Mouse (Mus musculus): ENCODE results near the gene Pgf.

DNA sequence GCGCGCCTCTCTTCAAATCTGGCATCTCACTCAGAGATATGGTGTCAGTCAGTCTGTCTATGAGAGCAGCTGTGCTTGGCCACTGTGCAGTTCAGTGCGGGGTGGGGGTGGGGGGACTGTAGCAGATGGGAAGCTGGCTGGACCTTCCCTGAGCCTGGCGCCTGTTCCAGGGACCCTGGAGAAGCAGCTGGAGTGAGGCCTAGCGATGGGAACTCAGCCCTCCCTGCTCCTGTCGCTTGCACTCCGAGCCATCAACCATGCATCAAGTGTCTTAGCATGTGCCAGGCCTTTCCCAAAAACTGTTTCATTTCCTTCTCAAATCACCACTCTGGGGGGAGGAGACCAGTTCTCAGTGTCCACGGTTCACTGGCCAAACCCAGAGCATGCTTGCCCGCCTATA lies 32.0 kb downstream of the Pgf start:
- TF ChIP-seq GABPA (IDR thresholded peaks at IDR 0.05; ENCODE audit: low read depth, low read length) (no peak), CHD2 (IDR thresholded peaks at IDR 0.05; ENCODE audit: low read length) (no peak), CTCF (IDR thresholded peaks at IDR 0.05 in 2 of 3, conservative IDR thresholded peaks at IDR 0.05 in 1 of 3; ENCODE audit: control insufficient read depth in 1 of 3, insufficient read depth in 1 of 3, low read depth in 2 of 3, low read length in 3 of 3, poor library complexity in 1 of 3, severe bottlenecking in 1 of 3) (no peak), NELFE (IDR thresholded peaks at IDR 0.05; ENCODE audit: low read depth, low read length) (no peak), JUND (IDR thresholded peaks at IDR 0.05; ENCODE audit: low read depth, low read length) (no peak), MAFK (IDR thresholded peaks at IDR 0.05; ENCODE audit: borderline replicate concordance, low read depth, low read length) (no peak), POLR2AphosphoS2 (IDR thresholded peaks at IDR 0.05; ENCODE audit: low read length) (no peak), EP300 (IDR thresholded peaks at IDR 0.05; ENCODE audit: low read depth in 1 of 2, low read length in 2 of 2) (no peak), SIN3A (IDR thresholded peaks at IDR 0.05; ENCODE audit: low read length) (no peak), UBTF (IDR thresholded peaks at IDR 0.05; ENCODE audit: borderline replicate concordance, insufficient read depth, low read depth, low read length) (no peak), ETS1 (IDR thresholded peaks at IDR 0.05; ENCODE audit: low read depth, low read length) (no peak), ZMIZ1 (IDR thresholded peaks at IDR 0.05; ENCODE audit: low read depth, low read length) (no peak), MAZ (IDR thresholded peaks at IDR 0.05; ENCODE audit: low read depth, low read length) (no peak), POLR2A (IDR thresholded peaks at IDR 0.05; ENCODE audit: control insufficient read depth in 1 of 2, insufficient read depth in 1 of 2, low read depth in 1 of 2, low read length in 2 of 2, poor library complexity in 1 of 2) (no peak)
